Mouse (Mus musculus) ovary, adult 18-20 months (tissue): ENCODE data around the gene Spred3.
A peak's percentile ranks its signal among the peaks of the same experiment; 100 is the strongest.
"Not testable (repeated sequence)": the region's sequence is repeated elsewhere in the genome, so short reads cannot be mapped to it uniquely, and the experiment has no call there.

Experiments
- DNase-seq: peaks from one replicate; pipeline ENCODE4 v3.0.0; 2022; ENCODE audit warnings: low spot score, mixed read lengths

Spred3 gene

DNA sequence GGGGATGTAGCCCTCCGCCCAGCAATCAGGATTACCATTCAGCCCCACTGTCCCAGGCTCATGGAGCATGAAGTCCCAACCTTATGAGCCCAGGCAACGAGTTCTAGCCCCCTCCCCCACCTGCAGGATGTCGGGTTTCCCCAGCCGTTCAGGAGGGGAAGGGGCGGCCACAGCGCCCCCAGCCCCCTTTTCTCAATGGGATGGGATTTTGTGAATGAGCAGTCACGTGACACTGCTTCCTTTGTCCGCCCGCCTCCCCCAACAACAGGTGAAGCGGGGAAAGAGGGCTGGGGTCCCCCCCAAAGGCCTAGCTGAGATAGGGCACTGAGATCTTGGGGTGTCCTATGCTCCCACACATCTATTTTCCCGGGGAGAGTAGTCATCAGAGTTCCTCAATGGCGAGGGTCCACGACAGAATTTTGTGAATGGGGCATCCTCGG lies 1.4 kb downstream of the Spred3 start:
- DNase-seq, result no peak

DNA sequence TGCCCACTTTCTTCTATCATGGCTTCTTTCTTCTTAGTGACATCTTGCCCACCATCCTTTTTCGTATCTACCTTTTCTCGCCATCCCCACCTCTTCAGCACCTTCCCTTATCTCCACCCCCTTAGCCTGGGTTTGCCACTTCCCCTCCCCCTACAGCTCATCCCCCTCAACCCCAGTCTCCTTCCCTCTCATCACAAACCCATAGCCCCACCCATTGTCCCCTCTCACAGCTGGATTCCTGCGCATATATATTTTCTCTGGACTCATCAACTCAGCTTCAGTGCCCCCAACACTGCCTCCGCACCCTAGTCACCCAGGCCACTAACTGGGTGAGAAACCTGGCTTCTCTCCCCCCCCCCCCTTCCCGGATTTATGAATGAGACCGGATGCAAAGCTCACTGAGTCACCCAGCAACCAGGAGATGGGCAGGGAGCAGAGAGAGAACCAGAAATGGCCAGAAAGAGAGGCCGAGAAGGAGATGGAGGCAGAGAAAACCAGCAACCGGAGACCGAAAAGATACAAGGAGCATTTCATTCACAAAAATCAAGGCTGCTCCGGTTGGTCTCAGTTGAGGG lies 2.0 kb downstream of the Spred3 start:
- no peak for DNase-seq

DNA sequence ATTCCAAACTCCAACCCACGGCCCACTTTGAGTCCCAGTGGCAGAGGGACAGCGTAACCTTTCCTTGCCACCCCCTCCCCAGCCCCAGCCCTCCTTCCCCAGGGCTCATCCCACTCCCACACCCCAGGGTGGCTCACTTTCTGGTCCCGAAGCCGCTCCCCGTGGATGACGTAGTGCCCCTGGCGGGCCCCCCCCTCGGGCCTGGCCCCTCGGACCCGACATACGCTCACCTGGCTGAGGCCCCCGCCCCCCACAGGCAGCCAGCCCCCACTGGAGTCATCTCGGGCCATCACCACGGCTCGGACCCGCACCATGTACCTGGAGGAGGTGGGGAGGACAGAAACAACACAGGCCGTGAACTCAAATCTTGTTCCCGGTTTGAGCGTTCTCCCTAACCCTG lies 2.6 kb downstream of the Spred3 start:
- no peak for DNase-seq

DNA sequence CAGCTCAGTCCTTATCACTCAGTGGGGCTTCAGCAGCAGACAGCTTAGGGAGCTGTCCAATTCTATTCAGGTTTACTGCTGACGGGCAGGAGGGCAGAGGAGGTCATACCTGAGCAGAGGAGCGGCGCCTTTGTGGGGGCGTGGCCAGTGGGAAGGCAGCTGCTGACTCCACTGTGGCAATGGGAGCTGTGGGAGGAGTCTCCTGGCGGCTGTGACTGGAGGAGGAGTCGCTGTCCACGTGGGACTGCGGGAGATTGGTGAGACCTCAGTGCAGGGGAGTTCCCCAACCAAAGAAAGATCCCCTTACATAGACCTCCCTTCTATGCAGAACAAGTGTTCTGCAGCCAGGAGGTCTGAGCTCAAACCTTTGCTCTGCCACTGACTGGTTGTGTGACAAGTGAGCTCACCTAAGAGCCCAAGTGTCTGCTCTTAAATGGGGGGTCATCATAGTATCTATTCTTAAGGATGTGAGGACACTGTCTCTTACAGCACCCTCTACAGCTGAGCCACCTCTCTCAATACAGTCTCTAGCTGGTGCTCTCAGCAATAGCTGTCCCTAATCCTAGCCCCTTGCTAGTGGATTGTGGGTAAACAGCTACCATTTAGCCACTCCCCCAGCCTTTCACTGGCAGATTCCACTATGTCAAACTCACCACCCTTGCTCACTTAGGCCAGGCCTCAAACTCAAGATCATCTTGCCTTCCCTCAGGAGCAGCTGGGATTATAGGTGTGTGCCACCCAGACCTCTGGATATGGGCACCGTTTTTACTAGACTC lies 7.3 kb downstream of the Spred3 start:
- DNase-seq, result peak; percentile 37

GRCm38 (mm10) chr7:29162294-29162693 lies 7.9 kb downstream of the Spred3 start:
- no peak for DNase-seq

DNA sequence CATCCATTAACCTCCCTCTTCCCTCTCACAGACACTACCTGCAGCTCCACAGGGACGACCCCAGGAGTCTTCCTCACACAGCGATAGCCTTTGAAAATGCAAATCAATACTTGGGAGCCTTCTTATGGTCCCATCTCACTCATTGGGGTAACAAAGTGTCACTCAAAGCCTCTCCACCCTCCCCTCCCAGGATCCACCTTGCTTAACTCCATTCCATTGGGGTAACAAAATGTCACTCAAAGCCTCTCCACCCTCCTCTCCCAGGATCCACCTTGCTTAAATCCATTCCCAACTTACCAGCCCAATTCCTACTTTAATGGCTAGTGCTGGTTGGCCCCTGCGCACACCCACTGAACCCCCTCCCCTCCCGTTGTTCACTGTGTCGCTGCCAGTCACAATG lies 11.9 kb downstream of the Spred3 start:
- DNase-seq, result no peak

DNA sequence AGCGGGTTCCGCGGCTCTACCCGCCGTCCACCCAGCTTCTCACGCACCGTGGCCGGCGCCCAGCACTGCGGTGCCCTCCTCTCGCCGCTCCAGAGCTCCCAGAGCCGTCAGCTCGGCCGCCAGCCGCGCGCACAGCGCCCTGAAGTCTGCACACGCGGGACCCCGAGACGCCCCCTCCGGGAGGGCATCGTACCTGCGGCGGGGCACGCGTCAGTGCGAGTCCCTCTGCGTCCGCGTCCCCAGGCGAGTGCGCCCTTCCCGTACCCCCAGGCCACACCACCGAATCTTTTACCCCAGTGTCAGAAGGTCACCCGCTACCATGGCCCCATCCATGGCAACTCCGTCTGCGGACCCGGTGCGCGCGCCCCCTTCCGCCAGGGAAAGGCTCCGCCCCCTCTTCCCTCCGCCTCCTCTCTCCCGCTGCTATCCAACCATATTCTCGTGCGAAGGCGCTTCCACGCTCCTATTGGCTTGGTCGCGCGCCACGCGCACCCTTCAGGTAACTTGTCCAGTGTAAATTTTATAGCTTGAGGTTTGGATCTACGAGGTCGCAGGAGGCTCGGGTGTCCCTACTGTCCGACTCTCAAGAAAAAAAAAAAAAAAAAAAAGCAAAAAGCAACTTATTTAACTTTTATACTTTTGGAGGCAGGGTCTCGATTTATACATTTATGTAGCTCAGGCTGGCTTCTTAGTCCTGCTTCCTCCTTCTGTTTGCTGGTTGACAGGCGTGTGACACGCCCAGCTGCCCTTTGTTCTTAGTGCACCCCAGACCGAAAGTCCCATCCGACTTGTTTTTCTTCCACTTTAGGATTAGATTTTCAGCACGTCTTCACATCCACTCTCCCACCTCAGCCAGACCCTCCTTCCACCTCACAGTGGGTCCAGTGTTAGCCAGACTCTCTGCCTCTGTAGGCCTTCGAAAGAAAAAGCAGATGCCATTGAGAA lies 14.1 kb downstream of the Spred3 start, which contains the start of gene Fam98c:
Gene Fam98c, minus strand, starts transcription at position 397 of the 945 bp plus-strand sequence.
- DNase-seq, result peak; percentile 69

GRCm38 (mm10) chr7:29155196-29155837 lies 14.9 kb downstream of the Spred3 start:
- DNase-seq, result peak; percentile 79

GRCm38 (mm10) chr7:29154018-29154720 lies 16.0 kb downstream of the Spred3 start:
- DNase-seq, result no peak

DNA sequence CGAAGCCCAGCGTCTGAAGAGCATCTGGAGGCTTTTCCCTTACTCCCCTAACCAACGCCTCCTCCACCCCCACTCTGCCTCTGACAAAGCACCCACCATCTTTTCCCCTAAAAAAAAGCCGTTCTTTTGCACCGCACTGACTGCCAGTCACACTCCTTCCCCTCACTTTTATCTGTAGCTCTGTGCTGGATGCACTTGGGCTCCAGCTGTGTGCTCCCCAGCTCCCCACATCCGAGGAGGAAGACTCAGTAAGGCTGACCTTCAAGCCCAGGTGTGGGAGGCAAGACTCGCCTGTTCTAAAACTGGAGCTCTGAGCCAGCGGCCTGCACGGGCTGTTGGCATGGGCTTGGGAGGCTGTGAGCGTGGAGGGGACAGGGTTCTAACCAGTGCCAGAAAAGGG lies 18.7 kb downstream of the Spred3 start:
- DNase-seq, result no peak

DNA sequence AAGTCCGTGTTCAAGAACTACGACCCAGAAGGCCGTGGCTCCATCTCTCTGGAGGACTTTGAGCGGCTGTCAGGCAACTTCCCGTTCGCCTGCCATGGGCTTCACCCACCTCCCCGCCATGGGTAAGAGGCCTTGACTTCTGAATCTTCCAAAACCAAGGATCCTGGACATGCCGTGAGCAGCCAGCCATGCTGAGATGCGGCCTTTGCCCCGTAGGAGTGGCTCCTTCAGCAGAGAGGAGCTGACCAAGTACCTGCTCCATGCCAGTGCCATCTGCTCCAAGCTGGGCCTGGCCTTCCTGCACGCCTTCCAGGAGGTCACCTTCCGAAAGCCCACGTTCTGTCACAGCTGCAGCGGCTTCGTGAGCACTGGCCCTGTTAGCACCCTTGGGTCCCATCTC lies 21.4 kb downstream of the Spred3 start:
- DNase-seq, result no peak

DNA sequence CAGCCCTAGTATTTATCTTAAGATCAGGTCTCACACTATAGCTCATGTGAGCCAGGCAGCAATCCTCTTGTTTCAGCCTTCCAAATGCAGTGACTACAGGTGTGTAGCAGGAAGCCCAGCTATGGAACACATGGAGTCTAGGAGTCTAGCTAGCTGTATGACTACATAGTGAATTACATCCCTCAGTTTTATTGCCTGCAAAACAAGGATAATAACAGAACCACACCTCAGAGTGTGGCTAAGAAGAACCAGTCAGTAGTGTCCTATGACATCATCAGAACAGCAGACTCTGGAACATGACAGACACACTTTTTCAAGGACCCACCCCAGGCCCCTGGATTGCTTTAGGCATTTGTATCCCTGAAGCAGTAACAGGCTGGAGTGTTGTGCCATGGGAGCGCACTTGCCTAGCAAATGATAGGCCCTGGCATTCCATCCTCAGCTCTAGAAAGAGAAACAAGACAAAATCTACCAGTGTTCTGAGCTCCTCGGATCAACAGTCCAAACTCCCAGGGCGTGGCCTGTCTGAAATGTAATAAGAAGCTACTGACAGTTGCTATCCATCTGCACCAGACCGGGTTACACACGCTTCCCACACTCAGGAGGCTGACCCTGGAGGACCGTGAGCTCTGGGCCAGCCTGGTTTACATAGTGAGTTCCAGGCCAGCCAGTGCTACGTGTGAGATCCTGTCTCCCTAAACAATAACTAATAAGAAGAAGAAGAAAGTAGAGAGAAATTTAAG lies 23.4 kb downstream of the Spred3 start:
- no peak for DNase-seq

- no peak for DNase-seq
These were observed 26.2 kb downstream of the Spred3 start for GRCm38 (mm10) chr7:29144006-29144405.

DNA sequence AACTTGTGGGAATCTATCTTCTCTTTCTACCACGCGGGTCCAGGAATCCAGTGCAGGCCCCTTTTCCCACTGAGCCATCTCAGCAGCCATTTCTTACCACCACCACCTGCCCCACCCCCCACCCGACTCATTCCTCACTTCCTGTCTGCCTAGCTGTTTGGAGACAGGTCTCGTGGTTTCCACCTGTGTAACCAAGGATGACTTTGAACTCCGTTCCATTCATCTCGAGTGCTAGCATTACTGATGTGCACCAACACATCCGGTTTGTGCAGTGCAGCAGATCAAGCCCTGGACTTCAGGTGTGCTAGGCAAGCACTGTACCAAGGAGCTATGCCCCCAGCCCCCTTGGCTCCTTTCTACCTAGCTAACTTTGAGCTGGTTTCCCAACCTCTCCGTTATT lies 28.8 kb downstream of the Spred3 start:
- no peak for DNase-seq

GRCm38 (mm10) chr7:29139237-29139636 lies 31.0 kb downstream of the Spred3 start:
- not testable (repeated sequence) for DNase-seq

DNA sequence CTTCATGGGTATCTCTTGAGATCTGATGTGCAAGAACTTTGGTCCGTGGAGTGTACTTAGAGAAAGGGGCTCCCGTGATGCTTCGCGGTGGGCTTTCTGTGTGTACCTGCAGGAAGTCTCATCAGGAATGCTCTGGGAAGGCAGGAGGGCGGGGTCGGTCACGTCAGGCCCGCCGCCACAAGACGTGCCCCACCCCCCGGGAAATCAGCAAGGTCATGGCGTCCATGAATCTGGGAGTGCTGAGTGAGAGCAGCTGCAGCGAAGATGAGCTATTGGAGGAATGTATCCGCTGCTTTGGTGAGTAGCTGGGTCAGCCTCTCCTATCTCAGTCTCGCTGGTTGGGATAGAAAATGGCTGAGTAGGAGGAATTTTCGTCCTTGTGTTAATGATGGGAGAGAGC lies 32.8 kb downstream of the Spred3 start:
- peak; percentile 74 for DNase-seq

- DNase-seq, result no peak
These were observed 35.4 kb downstream of the Spred3 start, which contains the start of gene Rasgrp4 for GRCm38 (mm10) chr7:29134693-29135386. Gene Rasgrp4 (plus strand): TSS chr7:29134851.

DNA sequence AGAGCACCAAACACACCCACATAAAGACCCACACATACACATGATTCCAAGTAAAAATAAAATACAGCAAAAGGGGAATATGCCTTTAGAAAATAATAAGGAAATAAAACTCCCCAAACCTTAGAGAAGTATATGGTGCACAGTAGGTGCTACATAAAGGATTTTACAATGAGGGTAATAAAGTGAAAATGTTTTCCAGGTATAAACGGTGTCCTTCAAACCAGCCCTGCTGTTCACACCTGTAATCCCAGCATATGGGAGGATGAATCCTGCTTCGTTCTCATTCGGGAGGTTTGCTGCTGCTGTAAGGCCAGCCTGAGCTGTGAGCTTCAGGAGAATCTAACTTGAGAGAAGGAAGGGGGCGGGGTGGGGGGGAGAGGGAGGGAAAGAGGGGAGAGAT lies 36.0 kb downstream of the Spred3 start:
- no peak for DNase-seq

- no peak for DNase-seq
These were observed 41.5 kb downstream of the Spred3 start for GRCm38 (mm10) chr7:29128725-29129124.
